Mouse (Mus musculus): Measurements from ENCODE around the gene Nos1.

DNA sequence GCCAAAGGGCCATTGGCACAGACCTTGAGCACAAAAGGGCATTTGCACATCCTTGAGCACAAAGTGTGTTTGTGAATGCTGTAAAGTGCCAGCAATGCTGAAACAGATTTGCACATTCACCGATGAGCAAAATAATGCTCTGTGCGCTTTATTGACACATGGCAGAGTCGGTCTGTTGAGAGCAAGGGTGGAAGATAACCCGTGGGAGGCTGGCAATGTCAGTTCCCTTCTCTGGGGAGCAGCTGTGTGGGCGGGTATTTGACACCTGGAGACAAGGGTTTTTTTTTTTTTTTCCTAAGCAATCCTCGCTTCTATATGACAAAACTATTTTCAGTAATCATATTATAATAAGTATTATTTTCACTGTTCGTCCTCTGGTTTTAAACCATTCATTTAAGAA, 22.7 kb downstream of the Nos1 start:
- TF ChIP-seq CTCF (IDR thresholded peaks at IDR 0.05; ENCODE audit: control insufficient read depth, insufficient read depth, low read length) (no peak), POLR2A (IDR thresholded peaks at IDR 0.05; ENCODE audit: borderline replicate concordance, control insufficient read depth, low read depth, low read length) (no peak)
